Mouse (Mus musculus) intestine, embryonic 14.5 days (tissue): ENCODE results near the gene Ushbp1. TPM values are rescaled to one million over a fixed set of nuclear protein-coding genes. Genes with fewer than 3 reads are reported as not detected.

Source experiments
- ATAC-seq: fragments of 200-750 bp; cut with Nextera tagmentation; replicated peaks from 2 replicates; pipeline ENCODE4 v1.8.0; 2017; ENCODE audit warnings: low read depth, moderate number of reproducible peaks, moderate TSS enrichment, moderate library complexity; ENCODE audit not compliant: low FRiP score, low TSS enrichment
- DNase-seq: peaks from one replicate; pipeline ENCODE4 v3.0.0-alpha.2; 2018; ENCODE audit warnings: low spot score
- H3K27ac ChIP-seq: fragments of 300-500 bp; sonication (generic); 2 replicates; pipeline ENCODE4 v1.5.1; 2014; ENCODE audit warnings: low read depth, mild to moderate bottlenecking, control low read depth
- H3K27me3 ChIP-seq: fragments of 300-500 bp; sonication (generic); replicated peaks from 2 replicates; pipeline ENCODE4 v1.6.1; 2014; ENCODE audit warnings: low read length, control low read depth; ENCODE audit not compliant: control insufficient read depth, insufficient read depth
- H3K36me3 ChIP-seq: fragments of 300-500 bp; sonication (generic); 2 replicates; pipeline ENCODE4 v1.6.1; 2014; ENCODE audit warnings: low read length, control low read depth; ENCODE audit not compliant: control insufficient read depth, insufficient read depth
- H3K4me1 ChIP-seq: fragments of 300-500 bp; sonication (generic); replicated peaks from 2 replicates; pipeline ENCODE4 v1.6.1; 2014; ENCODE audit warnings: low read length, control low read depth, mixed read lengths; ENCODE audit not compliant: control insufficient read depth, insufficient read depth
- H3K4me2 ChIP-seq: fragments of 300-500 bp; sonication (generic); 2 replicates; pipeline ENCODE4 v1.6.1; 2014; ENCODE audit warnings: low read length
- H3K4me3 ChIP-seq: fragments of 300-500 bp; sonication (generic); 2 replicates; pipeline ENCODE4 v1.5.1; 2014; ENCODE audit warnings: low read depth, low read length, control low read depth, mixed read lengths
- H3K9ac ChIP-seq: fragments of 300-500 bp; sonication (generic); 2 replicates; pipeline ENCODE4 v1.6.1; 2014; ENCODE audit warnings: mild to moderate bottlenecking, low read length
- H3K9me3 ChIP-seq: fragments of 300-500 bp; sonication (generic); 2 replicates; pipeline ENCODE4 v1.6.1; 2016; ENCODE audit warnings: low read length, control low read depth; ENCODE audit not compliant: control insufficient read depth
- WGBS: fragments of 180-500 bp; shearing (Covaris S2); extraction: QIAGEN DNeasy Blood & Tissue Kit; methylation state at CpG from one replicate; pipeline ENCODE4 v1.1.7; 2014; 5-methylcytosine and 5-hydroxymethylcytosine counted together
- polyA plus RNA-seq: library from polyadenylated mRNA; unstranded; fragments of >200 nt; fragmentation: Nextera tagmentation; extraction: Ambion mirVana; gene quantifications from 2 replicates; pipeline ENCODE4 v1.2.1, GENCODE M21; 2014

The Ushbp1 gene
- polyA plus RNA-seq, 1 experiment from 2014 or later, result 8.3 TPM

- under 1% methylated on average over 53 of the region's 55 CpGs for WGBS
- DNase-seq, result peak; percentile 89
- no peaks in the 10 kb centered on the region for H3K27me3 ChIP-seq
Measured at GRCm38 (mm10) chr8:71406099-71407015, 10.8 kb upstream of the Ushbp1 start.

DNA sequence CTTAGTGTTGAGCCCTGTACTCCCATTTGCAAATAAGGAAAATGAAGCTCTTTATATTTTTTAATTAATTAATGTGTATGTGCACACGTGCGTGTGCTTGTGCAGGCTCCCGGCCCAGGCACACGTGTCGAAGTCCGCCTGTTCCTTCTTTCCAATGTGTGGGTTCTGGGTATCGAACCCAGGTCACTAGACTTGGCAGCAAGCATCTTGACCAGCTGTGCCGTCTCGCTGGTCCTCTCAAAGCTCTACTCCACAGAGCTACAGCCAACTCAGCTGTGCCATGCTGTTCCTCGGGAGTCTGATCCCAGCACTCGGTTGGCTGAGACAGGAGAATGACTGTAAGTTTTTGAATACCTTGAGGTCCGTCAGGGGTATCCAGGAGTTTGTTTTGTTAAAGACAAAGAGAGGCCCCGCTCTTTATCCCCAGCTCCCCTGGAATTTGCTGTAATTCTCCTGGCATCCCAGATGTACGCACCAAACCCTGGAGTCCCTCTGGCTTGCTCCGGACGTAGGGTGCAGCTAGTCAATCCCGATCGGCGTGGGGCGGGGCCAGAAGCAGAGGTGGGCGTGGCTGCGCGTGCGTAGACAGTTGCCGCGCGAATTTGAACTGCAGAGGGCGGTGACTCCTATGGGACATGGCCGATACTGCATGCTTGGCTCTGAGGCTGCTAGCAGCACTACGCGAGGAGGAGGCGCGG lies 9.9 kb upstream of the Ushbp1 start, which contains the start of gene Ankle1:
Gene Ankle1 (plus strand): TSS at position 610 of the 698 bp plus-strand sequence.
- WGBS, result 18% methylated on average over 31 of the region's 33 CpGs
- no peak within 1 kb of the TSS for H3K27ac ChIP-seq
- H3K9ac ChIP-seq, result peak within 1 kb of the TSS; percentile 62
- peak within 1 kb of the TSS; percentile 83 for H3K4me2 ChIP-seq
- no peaks in the 10 kb centered on the region for H3K9me3 ChIP-seq
- H3K36me3 ChIP-seq, result peaks cover 27% of the 10 kb centered on the region
- H3K4me1 ChIP-seq, result peaks cover 11% of the 10 kb centered on the region
- DNase-seq (peak; percentile 100), ATAC-seq (peak; percentile 80)
- H3K27me3 ChIP-seq, result no peaks in the 10 kb centered on the region
- peak within 1 kb of the TSS; percentile 74 for H3K4me3 ChIP-seq

More at GRCm38 (mm10) chr8:71406099-71407015, 10.8 kb upstream of the Ushbp1 start:
- no peak overlapping the region for H3K27ac ChIP-seq
- no peaks in the 10 kb centered on the region for H3K9me3 ChIP-seq
- peaks cover 11% of the 10 kb centered on the region for H3K4me1 ChIP-seq
- H3K4me3 ChIP-seq, result peak overlapping the region; percentile 74
- H3K9ac ChIP-seq, result peak overlapping the region; percentile 62
- H3K4me2 ChIP-seq, result peak overlapping the region; percentile 83
- H3K36me3 ChIP-seq, result peaks cover 27% of the 10 kb centered on the region
- ATAC-seq, result peak; percentile 80

GRCm38 (mm10) chr8:71404951-71405351 lies 9.3 kb upstream of the Ushbp1 start:
- peaks cover 29% of the 10 kb centered on the region for H3K36me3 ChIP-seq
- H3K9ac ChIP-seq, result no peak overlapping the region
- H3K4me1 ChIP-seq, result peaks cover 11% of the 10 kb centered on the region
- WGBS, result 89% methylated on average over 9 of the region's 9 CpGs
- H3K9me3 ChIP-seq, result no peaks in the 10 kb centered on the region
- H3K4me3 ChIP-seq, result peak overlapping the region; percentile 74; the same call in 1 of the 2 replicates
- no peaks in the 10 kb centered on the region for H3K27me3 ChIP-seq
- no peak overlapping the region for H3K27ac ChIP-seq
- H3K4me2 ChIP-seq, result 0 out of 2 replicates have a peak overlapping the region, but pooled peaks have one; percentile 83
- DNase-seq (peak; percentile 52), ATAC-seq (no peak)

- H3K4me1 ChIP-seq, result peaks cover 11% of the 10 kb centered on the region
- H3K4me3 ChIP-seq, result no peak overlapping the region
- H3K27ac ChIP-seq, result no peak overlapping the region
- no peaks in the 10 kb centered on the region for H3K27me3 ChIP-seq
- H3K36me3 ChIP-seq, result peaks cover 30% of the 10 kb centered on the region
- H3K9ac ChIP-seq, result no peak overlapping the region
- no peaks in the 10 kb centered on the region for H3K9me3 ChIP-seq
- WGBS, result 89% methylated on average over 8 of the region's 8 CpGs
- H3K4me2 ChIP-seq, result no peak overlapping the region
- ATAC-seq (no peak), DNase-seq (peak; percentile 40)
Measured at GRCm38 (mm10) chr8:71404011-71404410, 8.4 kb upstream of the Ushbp1 start.

DNA sequence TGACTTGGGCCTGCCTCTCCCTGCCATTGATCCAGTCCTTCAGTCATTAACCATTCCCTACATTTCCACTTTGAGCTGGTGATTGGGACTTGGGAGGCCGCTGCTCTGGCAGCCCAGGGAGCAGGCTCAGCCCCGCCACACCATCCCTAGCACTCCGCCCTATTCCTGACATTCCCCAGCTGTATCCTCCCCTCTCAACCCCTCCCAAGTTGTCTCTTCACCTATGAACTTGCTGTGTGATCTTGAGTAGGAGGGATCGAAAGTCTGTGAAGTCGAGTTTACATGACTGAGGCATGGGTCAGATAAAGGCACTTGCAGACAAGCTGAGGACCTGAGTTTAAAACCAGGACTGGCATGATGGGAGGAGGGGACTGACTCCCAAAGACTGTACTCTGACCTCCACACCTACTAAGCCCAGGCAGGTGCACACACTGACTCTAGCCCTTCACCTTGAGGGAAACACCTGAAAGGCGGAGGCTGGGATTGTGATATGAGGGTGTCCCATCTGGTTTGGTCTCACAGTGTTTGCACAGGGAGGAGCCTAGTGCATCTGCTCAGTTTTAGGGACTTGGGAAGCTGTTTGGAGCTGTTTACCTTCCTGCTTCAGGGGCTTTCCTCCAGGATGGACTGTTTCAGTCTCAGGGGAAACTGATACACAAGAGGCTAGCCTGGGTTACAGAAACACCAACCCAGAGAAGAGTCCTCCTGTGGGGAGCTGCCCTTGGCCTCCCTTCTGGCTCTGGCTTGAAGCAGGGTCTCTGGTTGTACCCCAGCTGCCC lies 7.7 kb upstream of the Ushbp1 start:
- Histone ChIP-seq H3K9ac (no peak overlapping the region), H3K27ac (no peak overlapping the region), H3K4me2 (no peak overlapping the region), H3K9me3 (no peaks in the 10 kb centered on the region), H3K4me1 (peaks cover 11% of the 10 kb centered on the region), H3K4me3 (no peak overlapping the region), H3K27me3 (no peaks in the 10 kb centered on the region), H3K36me3 (peaks cover 29% of the 10 kb centered on the region)
- DNase-seq (peak; percentile 51), ATAC-seq (no peak)
- 69% methylated on average over 6 of the region's 6 CpGs for WGBS

DNA sequence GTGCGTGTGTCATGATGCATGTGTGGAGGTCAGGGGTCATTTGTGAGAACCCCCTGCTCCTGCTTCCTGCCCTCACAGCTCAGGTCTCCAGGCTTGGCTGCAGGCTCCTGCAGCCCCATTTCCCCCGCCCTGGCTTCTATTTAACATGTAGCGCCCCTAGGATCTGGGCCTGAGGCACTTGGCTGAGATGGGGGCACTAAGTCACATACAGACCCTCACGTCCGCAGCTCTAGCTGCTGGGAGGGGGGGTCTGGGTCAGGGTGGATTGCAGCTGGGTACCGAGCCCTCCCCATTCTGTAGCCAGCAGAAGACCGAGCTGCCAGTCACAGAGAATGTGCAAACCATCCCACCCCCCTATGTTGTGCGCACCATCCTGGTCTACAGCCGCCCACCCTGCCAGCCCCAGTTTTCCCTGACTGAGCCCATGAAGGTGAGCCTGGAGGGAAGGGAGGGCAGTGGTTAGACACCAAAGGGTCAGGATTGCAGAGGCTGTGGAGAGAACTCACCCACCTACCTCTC lies 6.9 kb upstream of the Ushbp1 start:
- Histone ChIP-seq H3K27me3 (no peaks in the 10 kb centered on the region), H3K36me3 (peaks cover 24% of the 10 kb centered on the region), H3K4me1 (peaks cover 14% of the 10 kb centered on the region), H3K9me3 (no peaks in the 10 kb centered on the region), H3K9ac (no peak overlapping the region), H3K27ac (no peak overlapping the region), H3K4me3 (no peak overlapping the region), H3K4me2 (no peak overlapping the region)
- DNase-seq (peak; percentile 45), ATAC-seq (no peak)
- WGBS, result 93% methylated on average over 9 of the region's 9 CpGs

- Histone ChIP-seq H3K4me3 (no peak overlapping the region), H3K4me1 (peaks cover 16% of the 10 kb centered on the region), H3K27me3 (no peaks in the 10 kb centered on the region), H3K36me3 (peaks cover 19% of the 10 kb centered on the region), H3K27ac (no peak overlapping the region), H3K9me3 (no peaks in the 10 kb centered on the region), H3K4me2 (no peak overlapping the region), H3K9ac (no peak overlapping the region)
- no peak for ATAC-seq
- no peak for DNase-seq
Measured at GRCm38 (mm10) chr8:71401454-71401853, 5.9 kb upstream of the Ushbp1 start.

DNA sequence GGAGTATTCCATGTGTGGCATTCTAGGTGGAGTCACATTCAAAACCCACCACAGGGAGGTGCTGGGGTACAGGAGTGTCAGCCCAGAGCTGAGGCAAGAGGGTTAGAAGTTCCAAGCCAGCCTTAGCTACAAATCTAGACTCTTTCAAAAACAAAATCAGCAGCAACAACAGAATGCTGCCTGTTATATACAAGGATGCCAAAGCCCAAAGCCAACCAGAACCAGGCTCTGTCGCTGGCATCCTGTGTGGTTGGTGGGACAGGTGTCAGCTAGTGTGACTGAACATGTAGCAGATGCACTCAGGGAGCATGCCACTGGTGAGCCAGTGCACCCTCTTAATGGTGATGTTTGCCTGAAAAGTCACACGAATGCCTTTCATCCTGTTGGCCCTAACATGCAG lies 5.2 kb upstream of the Ushbp1 start:
- H3K27ac ChIP-seq, result no peak overlapping the region
- 96% methylated on average over 2 of the region's 2 CpGs for WGBS
- H3K4me2 ChIP-seq, result no peak overlapping the region
- peaks cover 19% of the 10 kb centered on the region for H3K36me3 ChIP-seq
- H3K4me1 ChIP-seq, result peaks cover 18% of the 10 kb centered on the region
- H3K4me3 ChIP-seq, result no peak overlapping the region
- H3K27me3 ChIP-seq, result no peaks in the 10 kb centered on the region
- no peaks in the 10 kb centered on the region for H3K9me3 ChIP-seq
- no peak for DNase-seq
- H3K9ac ChIP-seq, result no peak overlapping the region
- ATAC-seq, result no peak
